Mouse (Mus musculus): ENCODE results near the gene Per3. TPM values are rescaled to one million over a fixed set of nuclear protein-coding genes. Genes with fewer than 3 reads are reported as not detected.

The Per3 gene
- polyA plus RNA-seq, 1 experiment from 2014 or later: 4.2 TPM

- no peak for ATAC-seq (ENCODE audit: low read depth)
- no peaks in the 10 kb centered on the region for H3K9me3 ChIP-seq (ENCODE audit: control insufficient read depth, low read length)
- no peaks in the 10 kb centered on the region for H3K36me3 ChIP-seq (ENCODE audit: control insufficient read depth, insufficient read depth, low read length)
- H3K9ac ChIP-seq (replicated peaks; ENCODE audit: low read depth, low read length): no peak overlapping the region; the same call in 1 of the 2 replicates
- H3K27ac ChIP-seq (ENCODE audit: low read depth, low read length): peak overlapping the region; percentile 69
- H3K4me2 ChIP-seq (ENCODE audit: low read depth, low read length): no peak overlapping the region
- H3K27me3 ChIP-seq (ENCODE audit: control insufficient read depth, insufficient read depth, low read length): no peaks in the 10 kb centered on the region
- H3K4me3 ChIP-seq (ENCODE audit: low read depth, low read length): no peak overlapping the region
- no peaks in the 10 kb centered on the region for H3K4me1 ChIP-seq (ENCODE audit: control insufficient read depth, insufficient read depth, low read length)
- WGBS: 36% methylated on average over 1 of the region's 1 CpGs
Measured at GRCm38 (mm10) chr4:150957106-150957458, 87.4 kb downstream of the Per3 start.

DNA sequence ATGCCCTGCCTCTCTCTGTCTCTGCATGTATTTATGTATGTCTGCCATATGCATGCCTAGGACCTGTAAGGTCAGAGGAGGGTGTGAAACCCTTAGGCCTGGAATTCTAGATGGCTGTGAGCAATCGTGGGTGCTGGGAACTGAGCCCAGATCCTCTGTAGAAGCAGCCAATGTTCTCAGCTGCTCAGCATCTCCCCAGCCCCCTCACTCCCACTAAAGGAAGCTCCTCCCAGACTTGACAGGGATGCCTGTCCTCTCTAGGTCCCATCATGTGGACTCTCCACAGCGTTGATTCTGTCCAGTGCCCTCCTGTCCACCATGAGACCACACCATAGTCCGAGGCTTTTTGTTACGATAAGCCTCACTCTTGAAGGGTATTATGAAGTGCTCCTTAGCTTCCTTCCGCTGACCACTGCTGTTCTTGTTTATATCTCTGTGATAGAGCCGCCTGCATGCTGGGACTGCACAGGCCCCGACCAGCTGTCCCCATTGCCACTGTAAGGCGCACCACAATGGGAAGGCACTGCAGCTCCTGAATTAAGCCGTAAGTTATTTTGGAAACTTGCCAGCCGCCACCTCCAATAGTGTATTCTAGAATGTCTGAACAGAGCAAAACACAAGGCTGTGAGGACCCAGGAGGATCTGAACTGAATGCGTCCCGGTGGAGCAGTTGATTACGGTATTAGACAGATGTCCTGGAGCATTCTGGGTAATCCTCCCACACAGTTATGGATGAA, 87.9 kb downstream of the Per3 start:
- Histone ChIP-seq H3K36me3 (ENCODE audit: control insufficient read depth, insufficient read depth, low read length) (no peaks in the 10 kb centered on the region), H3K4me1 (ENCODE audit: control insufficient read depth, insufficient read depth, low read length) (no peaks in the 10 kb centered on the region), H3K27ac (ENCODE audit: low read depth, low read length) (peak overlapping the region; percentile 69), H3K4me2 (ENCODE audit: low read depth, low read length) (no peak overlapping the region), H3K27me3 (ENCODE audit: control insufficient read depth, insufficient read depth, low read length) (no peaks in the 10 kb centered on the region), H3K4me3 (ENCODE audit: low read depth, low read length) (no peak overlapping the region), H3K9ac (replicated peaks; ENCODE audit: low read depth, low read length) (peak overlapping the region; percentile 8; the same call in 1 of the 2 replicates), H3K9me3 (ENCODE audit: control insufficient read depth, low read length) (no peaks in the 10 kb centered on the region)
- WGBS: 35% methylated on average over 13 of the region's 13 CpGs
- peak; percentile 94 for ATAC-seq (ENCODE audit: low read depth)

Other genes starting within 250 kb of the Per3 start
- 70.2 and 76.9 TPM in 2 replicates for gene Errfi1, start 190.7 kb downstream of the Per3 start, polyA plus RNA-seq (2014; fragmentation: Nextera tagmentation; extraction: Ambion mirVana)
- gene Park7, start 130.2 kb downstream of the Per3 start, polyA plus RNA-seq (2014; fragmentation: Nextera tagmentation; extraction: Ambion mirVana): 380 and 397 TPM in 2 replicates
- 0.22 and 0.43 TPM in 2 replicates for gene Tnfrsf9, start 130.1 kb downstream of the Per3 start, polyA plus RNA-seq (2014; fragmentation: Nextera tagmentation; extraction: Ambion mirVana)
- gene Uts2, start 47.6 kb downstream of the Per3 start, polyA plus RNA-seq (2014; fragmentation: Nextera tagmentation; extraction: Ambion mirVana): 3.7 and 9.5 TPM in 2 replicates
- 36.6 and 45.2 TPM in 2 replicates for gene Vamp3, start 13.3 kb upstream of the Per3 start, polyA plus RNA-seq (2014; fragmentation: Nextera tagmentation; extraction: Ambion mirVana)
- gene Gm13090, start 44.9 kb upstream of the Per3 start, polyA plus RNA-seq (2014; fragmentation: Nextera tagmentation; extraction: Ambion mirVana): 0.63 and 1.4 TPM in 2 replicates

Measured in neural tube, embryonic 14.5 days (tissue).